Mouse (Mus musculus) limb, embryonic 14.5 days (tissue): ENCODE data around the gene Zmiz1. TPM values are rescaled to one million over a fixed set of nuclear protein-coding genes. Genes with fewer than 3 reads are reported as not detected.
A peak's percentile ranks its signal among the peaks of the same experiment; 100 is the strongest.

Source experiments
- ATAC-seq: fragments of 200-750 bp; cut with Nextera tagmentation; 2 replicates; pipeline ENCODE4 v1.8.0; 2017; ENCODE audit warnings: low read depth, moderate number of reproducible peaks, moderate TSS enrichment; ENCODE audit not compliant: low FRiP score
- DNase-seq: peaks from one replicate; pipeline ENCODE4 v3.0.0-alpha.2; 2015; ENCODE audit warnings: low spot score
- H3K27ac ChIP-seq: fragments of 300-500 bp; sonication (generic); replicated peaks from 2 replicates; pipeline ENCODE4 v1.5.1; 2014; ENCODE audit warnings: low read depth, mild to moderate bottlenecking, low read length, moderate library complexity, mixed read lengths
- H3K27me3 ChIP-seq: fragments of 300-500 bp; sonication (generic); 2 replicates; pipeline ENCODE4 v1.6.1; 2014; ENCODE audit warnings: low read length, mixed read lengths; ENCODE audit not compliant: control insufficient read depth, insufficient read depth
- H3K36me3 ChIP-seq: fragments of 300-500 bp; sonication (generic); 2 replicates; pipeline ENCODE4 v1.6.1; 2014; ENCODE audit warnings: mild to moderate bottlenecking, low read length, moderate library complexity, mixed read lengths; ENCODE audit not compliant: control insufficient read depth, insufficient read depth
- H3K4me1 ChIP-seq: fragments of 300-500 bp; sonication (generic); 2 replicates; pipeline ENCODE4 v1.6.1; 2014; ENCODE audit warnings: antibody characterized with exemption, low read length, mixed read lengths; ENCODE audit not compliant: control insufficient read depth, insufficient read depth
- H3K4me2 ChIP-seq: fragments of 300-500 bp; sonication (generic); replicated peaks from 2 replicates; pipeline ENCODE4 v1.6.1; 2014; ENCODE audit warnings: low read depth, mild to moderate bottlenecking, low read length, moderate library complexity; ENCODE audit not compliant: severe bottlenecking
- H3K4me3 ChIP-seq: fragments of 300-500 bp; sonication (generic); replicated peaks from 2 replicates; pipeline ENCODE4 v1.5.1; 2014; ENCODE audit warnings: low read length
- H3K9ac ChIP-seq: fragments of 300-500 bp; sonication (generic); 2 replicates; pipeline ENCODE4 v1.6.1; 2014; ENCODE audit warnings: mild to moderate bottlenecking, low read depth, low read length, moderate library complexity; ENCODE audit not compliant: severe bottlenecking
- H3K9me3 ChIP-seq: fragments of 300-500 bp; sonication (generic); 2 replicates; pipeline ENCODE4 v1.6.1; 2016; ENCODE audit warnings: low read length; ENCODE audit not compliant: control insufficient read depth
- POLR2A ChIP-seq: fragments of 200-500 bp; IDR thresholded peaks from 2 replicates; pipeline ENCODE4 v1.8.0; 2012; ENCODE audit warnings: inconsistent platforms, mild to moderate bottlenecking, moderate library complexity, borderline replicate concordance; ENCODE audit not compliant: insufficient read depth, insufficient read length; ENCODE audit errors: extremely low read depth
- WGBS: fragments of 180-500 bp; shearing (Covaris S2); extraction: QIAGEN DNeasy Blood & Tissue Kit; methylation state at CpG from one replicate; pipeline ENCODE4 v1.1.7; 2014; 5-methylcytosine and 5-hydroxymethylcytosine counted together
- polyA plus RNA-seq, 2 experiments: library from polyadenylated mRNA; depleted of rRNA in 1 of 2; stranded (reverse) in 1 of 2; unstranded in 1 of 2; fragments of >200 nt; fragmentation: Nextera tagmentation in 1 of 2; extraction: Ambion mirVana in 1 of 2; gene quantifications; 2 replicates each; pipeline versions ENCODE4 v1.2.1 to v1.2.3; 2012 to 2014

Gene Zmiz1
- polyA plus RNA-seq, 2 experiments = 61.8 to 81.2 TPM

GRCm38 (mm10) chr14:25587487-25588001 is 128.6 kb downstream of the Zmiz1 start:
- H3K27ac ChIP-seq = peak overlapping the region; percentile 61
- H3K4me3 ChIP-seq = no peak overlapping the region
- peaks cover 53% of the 10 kb centered on the region for H3K4me1 ChIP-seq
- no peak for TF ChIP-seq POLR2A
- H3K4me2 ChIP-seq = no peak overlapping the region
- ATAC-seq = no peak
- 16% methylated on average over 6 of the region's 6 CpGs for WGBS
- peaks cover 70% of the 10 kb centered on the region for H3K36me3 ChIP-seq
- no peak for DNase-seq
- H3K27me3 ChIP-seq = no peaks in the 10 kb centered on the region
- H3K9me3 ChIP-seq = no peaks in the 10 kb centered on the region
- H3K9ac ChIP-seq = peak overlapping the region; percentile 28; the same call in 1 of the 2 replicates

- H3K27me3 ChIP-seq = no peaks in the 10 kb centered on the region
- H3K9me3 ChIP-seq = no peaks in the 10 kb centered on the region
- peaks cover 53% of the 10 kb centered on the region for H3K4me1 ChIP-seq
- H3K4me3 ChIP-seq = no peak overlapping the region
- H3K27ac ChIP-seq = peak overlapping the region; percentile 61
- no peak overlapping the region for H3K9ac ChIP-seq
- no peak overlapping the region for H3K4me2 ChIP-seq
- TF ChIP-seq POLR2A = no peak
- DNase-seq (no peak), ATAC-seq (no peak)
- peaks cover 69% of the 10 kb centered on the region for H3K36me3 ChIP-seq
- WGBS = 34% methylated on average over 2 of the region's 2 CpGs
Observed at GRCm38 (mm10) chr14:25588156-25588555, 129.2 kb downstream of the Zmiz1 start.

- H3K36me3 ChIP-seq = peaks cover 63% of the 10 kb centered on the region
- H3K4me3 ChIP-seq = no peak overlapping the region
- DNase-seq = peak; percentile 21
- no peaks in the 10 kb centered on the region for H3K27me3 ChIP-seq
- H3K9me3 ChIP-seq = no peaks in the 10 kb centered on the region
- ATAC-seq = no peak
- 70% methylated on average over 16 of the region's 16 CpGs for WGBS
- H3K4me1 ChIP-seq = peaks cover 58% of the 10 kb centered on the region
- H3K9ac ChIP-seq = no peak overlapping the region
- no peak overlapping the region for H3K4me2 ChIP-seq
- 0 out of 2 replicates have a peak overlapping the region, but pooled peaks have one; percentile 7 for H3K27ac ChIP-seq
- no peak for TF ChIP-seq POLR2A
Observed at GRCm38 (mm10) chr14:25588946-25589937, 130.3 kb downstream of the Zmiz1 start.

- WGBS = 51% methylated on average over 4 of the region's 5 CpGs
- Histone ChIP-seq H3K36me3 (peaks cover 53% of the 10 kb centered on the region), H3K27me3 (no peaks in the 10 kb centered on the region), H3K27ac (no peak overlapping the region), H3K9me3 (no peaks in the 10 kb centered on the region), H3K4me3 (no peak overlapping the region), H3K4me2 (no peak overlapping the region), H3K9ac (no peak overlapping the region), H3K4me1 (peaks cover 46% of the 10 kb centered on the region)
- ATAC-seq = no peak
- TF ChIP-seq POLR2A = no peak
- no peak for DNase-seq
Observed at GRCm38 (mm10) chr14:25591000-25591399, 132.0 kb downstream of the Zmiz1 start.

GRCm38 (mm10) chr14:25591426-25591825 is 132.4 kb downstream of the Zmiz1 start:
- peaks cover 53% of the 10 kb centered on the region for H3K36me3 ChIP-seq
- no peak for TF ChIP-seq POLR2A
- ATAC-seq (no peak), DNase-seq (no peak)
- no peaks in the 10 kb centered on the region for H3K27me3 ChIP-seq
- H3K4me1 ChIP-seq = peaks cover 42% of the 10 kb centered on the region
- H3K4me2 ChIP-seq = no peak overlapping the region
- 92% methylated on average over 1 of the region's 1 CpGs for WGBS
- H3K27ac ChIP-seq = no peak overlapping the region
- H3K9me3 ChIP-seq = no peaks in the 10 kb centered on the region
- no peak overlapping the region for H3K9ac ChIP-seq
- no peak overlapping the region for H3K4me3 ChIP-seq
